Mouse (Mus musculus): ENCODE measurements at regions not wholly inside any gene's neighbourhood (a gene's known extent, or its start where the extent isn't known, plus 50 kb on each side); places are given as distances from the start of the nearest gene placed in this dataset.

GRCm38 (mm10) chr12:58443007-58443406, 173.9 kb upstream of the Clec14a start:
- no peak for DNase-seq

GRCm38 (mm10) chr12:58441962-58442361, 172.9 kb upstream of the Clec14a start:
- no peak for DNase-seq

GRCm38 (mm10) chr12:58440666-58441065, 171.6 kb upstream of the Clec14a start:
- DNase-seq: no peak

GRCm38 (mm10) chr12:58437031-58437430, 167.9 kb upstream of the Clec14a start:
- no peak for DNase-seq

GRCm38 (mm10) chr12:58434504-58434903, 165.4 kb upstream of the Clec14a start:
- no peak for DNase-seq

- DNase-seq: no peak
Observed at GRCm38 (mm10) chr12:58429929-58430328, 160.8 kb upstream of the Clec14a start.

GRCm38 (mm10) chr12:58426758-58427157, 157.7 kb upstream of the Clec14a start:
- no peak for DNase-seq

GRCm38 (mm10) chr12:58425961-58426360, 156.9 kb upstream of the Clec14a start:
- DNase-seq: peak; percentile 3

- no peak for DNase-seq
Observed at GRCm38 (mm10) chr12:58423581-58423980, 154.5 kb upstream of the Clec14a start.

- no peak for DNase-seq
Observed at GRCm38 (mm10) chr12:58401904-58402303, 132.8 kb upstream of the Clec14a start.

- DNase-seq: no peak
Observed at GRCm38 (mm10) chr12:58360258-58360657, 91.2 kb upstream of the Clec14a start.

GRCm38 (mm10) chr12:58334163-58334562, 65.1 kb upstream of the Clec14a start:
- DNase-seq: no peak

GRCm38 (mm10) chr12:58329913-58330312, 60.8 kb upstream of the Clec14a start:
- no peak for DNase-seq

GRCm38 (mm10) chr12:58323953-58324352, 54.9 kb upstream of the Clec14a start:
- DNase-seq: no peak

All from heart, postnatal 4 days (tissue).